Mouse (Mus musculus) forelimb bud, embryonic 11.5 days (tissue): ENCODE data around the gene Pml.
"Not testable (repeated sequence)": the region's sequence is repeated elsewhere in the genome, so short reads cannot be mapped to it uniquely, and the experiment has no call there.

Experiments
- DNase-seq: peaks from one replicate; pipeline ENCODE4 v3.0.0-alpha.2; 2012; ENCODE audit warnings: low read depth, low spot score

The Pml gene

DNA sequence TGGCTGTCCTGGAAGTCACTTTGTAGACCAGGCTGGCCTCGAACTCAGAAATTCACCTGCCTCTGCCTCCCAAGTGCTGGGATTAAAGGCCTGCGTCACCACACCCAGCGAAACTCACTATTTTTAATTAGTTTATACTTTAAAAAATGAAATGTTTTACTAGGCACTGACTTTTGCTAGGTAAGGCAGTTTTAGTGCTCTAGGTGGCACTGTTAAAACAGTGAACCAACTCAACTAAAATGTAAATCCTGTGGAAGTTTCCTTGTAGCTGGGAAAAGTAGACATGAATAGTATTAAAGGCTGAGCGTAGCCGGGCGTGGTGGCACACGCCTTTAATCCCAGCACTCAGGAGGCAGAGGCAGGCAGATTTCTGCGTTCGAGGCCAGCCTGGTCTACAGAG is 22.0 kb upstream of the Pml start:
- not testable (repeated sequence) for DNase-seq

DNA sequence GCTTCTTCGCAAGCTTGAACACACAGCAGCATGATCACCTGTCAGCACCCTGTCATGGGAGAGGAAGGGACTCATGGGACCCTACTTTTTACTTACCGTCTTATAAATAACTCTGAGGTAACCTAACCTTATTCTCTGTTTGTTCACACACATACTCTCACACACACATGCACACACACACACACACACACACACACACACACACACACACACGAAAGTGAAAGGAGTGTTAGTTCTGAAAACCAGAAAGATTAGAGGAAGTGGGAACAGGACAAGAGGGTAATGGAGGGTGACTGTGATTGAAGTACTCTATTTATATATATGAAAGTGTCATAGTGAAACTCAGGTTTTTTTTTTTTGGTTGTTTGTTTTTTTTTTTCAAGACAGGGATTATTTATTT is 21.5 kb upstream of the Pml start:
- DNase-seq, result no peak

GRCm38 (mm10) chr9:58270081-58270480 is 20.5 kb upstream of the Pml start:
- no peak for DNase-seq

DNA sequence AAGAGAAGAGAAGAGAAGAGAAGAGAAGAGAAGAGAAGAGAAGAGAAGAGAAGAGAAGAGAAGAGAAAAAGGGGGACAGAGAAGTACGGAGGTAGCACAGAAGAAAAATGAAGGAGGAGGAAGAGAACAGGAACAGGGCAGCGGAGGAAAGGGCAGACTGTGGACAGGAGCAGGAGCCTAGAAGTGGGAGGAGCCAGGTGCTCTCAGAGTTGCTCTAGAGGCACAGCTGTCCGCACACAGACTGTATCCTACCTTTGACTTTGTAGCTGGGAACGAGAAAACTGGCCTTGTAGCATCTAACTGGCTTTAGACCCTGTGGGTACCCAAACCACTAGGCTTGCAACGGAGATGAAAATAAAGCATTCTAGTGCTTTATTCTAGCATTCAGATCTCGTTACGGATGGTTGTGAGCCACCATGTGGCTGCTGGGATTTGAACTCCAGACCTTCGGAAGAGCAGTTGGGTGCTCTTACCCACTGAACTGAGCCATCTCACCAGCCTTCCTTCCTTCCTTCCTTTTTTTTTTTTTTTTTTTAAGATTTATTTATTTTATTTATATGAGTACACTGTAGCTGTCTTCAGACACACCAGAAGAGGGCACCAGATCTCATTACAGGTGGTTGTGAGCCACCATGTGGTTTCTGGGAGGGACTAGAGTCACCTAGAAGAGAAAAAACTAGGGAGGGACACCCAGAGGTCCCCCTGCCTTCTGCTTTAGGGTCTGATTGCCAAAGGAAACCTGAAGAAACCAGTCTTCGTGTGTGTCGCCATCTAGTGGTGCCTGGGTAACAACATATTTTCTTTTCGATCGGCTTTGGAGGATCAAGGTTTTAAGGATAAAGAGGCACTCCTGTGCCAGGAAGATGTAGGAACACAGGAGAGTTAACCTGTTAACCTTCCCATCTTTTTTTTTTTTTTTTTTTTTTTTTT is 19.1 kb upstream of the Pml start:
- peak; percentile 77 for DNase-seq

DNA sequence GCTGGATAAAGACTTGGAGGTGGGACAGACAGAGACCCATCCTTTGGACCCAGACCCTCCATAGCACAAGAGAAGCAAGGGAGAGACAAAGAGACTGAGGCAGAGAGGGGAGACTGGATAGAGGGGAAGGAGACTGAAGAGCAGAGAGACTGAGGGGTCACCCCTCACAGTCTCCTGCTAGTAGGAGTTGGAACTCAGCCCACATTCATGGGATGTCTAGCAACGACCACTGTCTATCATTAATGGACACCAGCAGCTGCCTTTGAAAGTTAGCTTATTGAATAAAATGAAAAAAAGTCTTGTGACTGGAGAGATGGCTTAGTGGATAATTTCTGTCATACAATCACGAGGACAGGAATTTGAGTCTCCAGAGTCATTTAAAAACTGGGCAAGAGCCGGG is 17.5 kb upstream of the Pml start:
- no peak for DNase-seq

DNA sequence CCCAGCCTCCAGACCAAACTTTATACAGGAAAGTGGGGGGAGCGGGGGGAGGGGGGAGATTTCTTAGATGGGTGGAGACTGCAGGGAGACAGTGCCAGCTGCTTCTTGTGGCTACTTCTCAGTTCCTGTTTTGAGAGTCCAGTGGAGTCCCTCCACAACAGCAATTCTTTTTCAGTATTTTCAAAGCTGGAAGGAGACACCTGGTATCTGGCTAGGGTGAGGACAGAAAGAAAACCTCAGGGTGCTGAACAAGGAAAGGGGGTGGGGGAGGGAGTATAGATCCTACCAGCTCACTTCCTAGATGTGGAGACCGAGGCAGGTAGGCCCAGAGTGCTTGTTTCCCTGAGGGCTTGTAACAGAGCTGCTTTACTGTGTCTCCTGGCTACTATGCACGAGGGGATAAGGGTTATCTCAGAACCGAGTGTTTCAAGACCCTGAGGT is 17.0 kb upstream of the Pml start:
- no peak for DNase-seq

GRCm38 (mm10) chr9:58265368-58265767 is 15.8 kb upstream of the Pml start:
- no peak for DNase-seq

- no peak for DNase-seq
Measured at GRCm38 (mm10) chr9:58262507-58262906, 12.9 kb upstream of the Pml start.

DNA sequence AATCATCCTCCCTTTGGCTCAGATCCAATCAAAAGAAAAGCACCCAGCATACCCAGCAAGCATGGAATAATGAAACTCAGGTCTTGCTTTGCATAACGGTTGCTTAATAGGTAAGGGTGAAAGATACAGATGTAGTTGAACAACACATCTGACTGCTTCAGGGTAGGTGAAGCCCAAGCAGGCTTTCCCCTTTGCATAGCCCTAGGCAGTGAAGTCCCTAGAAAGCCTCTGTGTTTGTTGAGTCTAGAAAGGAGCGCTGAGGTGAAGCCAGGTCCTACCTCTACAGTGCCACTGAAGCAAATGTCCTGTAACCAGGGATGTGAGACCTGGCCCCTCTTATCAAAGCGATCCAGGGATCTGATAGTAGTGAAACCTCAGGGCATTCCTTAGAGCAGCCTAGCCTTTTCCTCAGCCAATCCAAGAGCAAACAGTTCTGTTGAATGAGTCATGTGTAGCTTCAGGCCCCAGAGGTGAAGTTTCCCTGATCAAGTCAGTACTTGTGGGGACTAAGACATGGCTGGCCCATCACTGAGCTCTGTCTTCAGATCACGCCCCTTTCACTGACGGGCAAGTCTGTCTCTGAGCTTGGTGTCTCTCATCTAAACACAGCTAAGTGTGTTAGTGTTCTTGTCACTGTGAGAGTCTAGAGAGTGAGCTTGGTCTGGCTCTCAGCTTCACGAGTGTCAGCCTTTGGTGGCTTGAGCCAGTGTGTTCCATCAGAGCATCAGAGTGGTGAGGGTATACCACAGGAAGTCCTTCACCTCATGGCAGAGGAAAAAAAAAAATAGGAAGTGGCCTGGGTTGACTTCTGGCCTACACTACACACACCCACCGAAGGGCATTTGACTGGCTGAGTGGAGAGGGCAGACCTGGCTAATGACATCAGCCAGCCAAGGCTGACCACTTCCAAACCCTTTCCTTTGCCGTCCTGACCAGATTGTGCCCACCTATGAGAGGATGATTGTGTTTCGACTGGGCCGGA is 6.4 kb upstream of the Pml start:
- DNase-seq, result no peak

DNA sequence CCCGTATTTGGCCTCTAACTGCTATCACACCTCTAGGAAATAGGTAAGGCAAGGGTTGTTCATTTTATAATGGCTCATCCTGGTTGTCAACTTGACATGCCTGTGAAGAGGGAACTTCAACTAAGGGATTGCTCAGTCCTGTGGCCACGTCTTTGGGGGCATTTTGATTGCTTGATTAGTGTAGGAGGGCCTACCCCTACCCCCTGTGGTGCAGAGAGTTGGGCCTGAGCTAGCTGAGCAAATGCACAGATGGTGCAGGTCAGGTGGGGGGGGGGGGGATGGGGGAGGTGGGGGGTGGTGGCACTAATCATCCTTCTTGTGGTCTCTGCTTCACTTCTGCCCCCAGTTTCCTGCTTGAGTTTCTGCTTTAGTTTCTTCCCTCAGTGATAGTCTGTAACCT is 5.5 kb upstream of the Pml start:
- no peak for DNase-seq

DNA sequence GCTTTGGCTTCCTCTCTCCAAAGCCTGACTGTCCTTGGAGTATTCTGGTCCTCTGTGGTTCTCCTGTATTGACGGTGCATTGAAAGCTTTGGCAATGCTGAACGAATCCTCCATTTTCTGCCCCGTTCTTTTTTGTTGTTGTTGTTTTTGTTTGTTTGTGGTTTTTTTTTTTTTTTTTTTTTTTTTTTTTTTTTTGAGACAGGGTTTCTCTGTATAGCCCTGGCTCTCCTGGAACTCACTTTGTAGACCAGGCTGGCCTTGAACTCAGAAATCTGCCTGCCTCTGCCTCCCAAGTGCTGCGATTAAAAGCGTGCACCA is 4.2 kb upstream of the Pml start:
- not testable (repeated sequence) for DNase-seq

- DNase-seq, result peak; percentile 91
Measured at GRCm38 (mm10) chr9:58253033-58253804, 3.6 kb upstream of the Pml start, which contains the start of gene Stoml1. Gene Stoml1 (plus strand): TSS chr9:58253164.

- not testable (repeated sequence) for DNase-seq
Measured at GRCm38 (mm10) chr9:58250730-58251129, 1.1 kb upstream of the Pml start.

DNA sequence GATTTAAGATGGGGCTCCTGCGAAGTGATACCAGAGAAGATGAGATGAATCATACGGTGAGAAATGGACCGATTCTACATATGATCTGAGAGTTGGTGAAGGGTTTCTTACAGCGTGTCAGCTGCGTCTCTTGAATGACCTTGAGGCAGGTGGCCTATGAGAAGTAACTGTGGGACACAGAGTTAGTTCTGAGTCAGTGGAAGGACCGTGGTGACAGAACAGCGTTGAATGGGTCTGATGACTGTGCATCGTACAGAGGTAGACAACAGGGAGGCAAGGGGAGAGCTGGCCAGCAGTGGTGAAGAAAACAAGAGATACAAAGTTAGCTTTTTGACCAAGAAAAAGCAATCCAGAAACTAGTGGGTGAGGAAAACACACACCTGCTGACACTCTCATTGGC is 736 bp upstream of the Pml start:
- no peak for DNase-seq

DNA sequence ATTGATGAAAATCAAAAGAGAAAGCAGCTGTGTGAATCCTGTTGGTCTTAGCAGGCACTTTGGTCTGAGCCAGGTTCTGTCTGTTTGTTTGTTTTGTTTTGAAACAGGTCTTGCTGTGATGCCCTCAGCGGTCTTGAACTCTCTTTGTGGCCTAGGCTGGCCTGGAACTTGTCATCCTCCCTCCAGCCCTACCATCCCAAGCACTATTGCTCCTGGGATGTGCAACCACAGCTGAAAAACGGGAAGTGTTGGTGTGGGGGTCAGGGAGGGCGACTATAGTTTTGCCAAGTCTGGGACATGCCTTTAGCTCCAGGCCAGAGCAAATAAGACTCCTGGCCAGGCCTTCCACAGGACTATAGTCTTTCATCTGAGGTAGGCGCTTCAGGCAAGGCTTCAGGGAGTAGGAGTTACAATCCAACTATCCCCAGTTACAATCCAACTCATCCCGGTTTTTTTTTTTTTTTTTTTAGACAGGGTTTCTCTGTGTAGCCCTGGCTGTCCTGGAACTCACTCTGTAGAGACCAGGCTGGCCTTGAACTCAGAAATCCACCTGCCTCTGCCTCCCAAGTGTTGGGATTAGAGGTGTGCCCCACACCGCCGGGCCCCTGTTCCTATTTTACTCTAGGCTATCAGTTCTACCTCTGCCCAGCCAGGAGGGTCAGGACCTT is 706 bp downstream of the Pml start:
- no peak for DNase-seq

GRCm38 (mm10) chr9:58247064-58247759 is 2.4 kb downstream of the Pml start:
- peak; percentile 75 for DNase-seq

- DNase-seq, result no peak
Measured at GRCm38 (mm10) chr9:58246083-58246591, 3.4 kb downstream of the Pml start.

GRCm38 (mm10) chr9:58243696-58244095 is 5.9 kb downstream of the Pml start:
- no peak for DNase-seq

- DNase-seq, result no peak
Measured at GRCm38 (mm10) chr9:58242696-58243095, 6.9 kb downstream of the Pml start.
